Mouse (Mus musculus): Measurements from ENCODE around the gene Pgam1.

The Pgam1 gene

GRCm38 (mm10) chr19:41911178-41912073, at the start of gene Pgam1:
Gene Pgam1 (plus strand): TSS chr19:41911923.
- peak; percentile 100 for DNase-seq (ENCODE audit: low read depth)

DNA sequence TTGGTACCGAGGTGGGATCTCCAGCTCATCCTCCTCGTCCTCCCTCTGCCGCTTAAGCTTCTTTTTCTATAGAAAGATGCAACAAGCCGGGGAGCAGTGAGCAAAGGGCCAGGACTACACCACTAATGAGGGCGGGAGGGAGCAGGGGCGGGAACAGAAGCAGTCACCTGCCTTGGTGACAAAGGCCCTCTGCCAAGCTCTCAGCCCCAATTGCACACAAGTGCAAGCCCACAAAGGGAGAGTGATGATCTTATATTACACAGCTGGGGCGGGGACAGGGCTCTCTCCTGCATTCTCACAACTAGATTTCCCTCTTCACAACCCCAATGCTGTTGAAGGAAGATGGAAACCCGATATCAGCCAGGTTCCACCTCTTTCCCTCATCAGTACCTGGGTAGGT, 45.0 kb upstream of the Pgam1 start:
- DNase-seq (ENCODE audit: low read depth), result no peak

GRCm38 (mm10) chr19:41869296-41869695, 42.4 kb upstream of the Pgam1 start:
- no peak for DNase-seq (ENCODE audit: low read depth)

- peak; percentile 59 for DNase-seq (ENCODE audit: low read depth)
These were observed 41.8 kb upstream of the Pgam1 start for GRCm38 (mm10) chr19:41869946-41870345.

GRCm38 (mm10) chr19:41872285-41872684, 39.4 kb upstream of the Pgam1 start:
- no peak for DNase-seq (ENCODE audit: low read depth)

- no peak for DNase-seq (ENCODE audit: low read depth)
These were observed 37.4 kb upstream of the Pgam1 start for GRCm38 (mm10) chr19:41874356-41874755.

DNA sequence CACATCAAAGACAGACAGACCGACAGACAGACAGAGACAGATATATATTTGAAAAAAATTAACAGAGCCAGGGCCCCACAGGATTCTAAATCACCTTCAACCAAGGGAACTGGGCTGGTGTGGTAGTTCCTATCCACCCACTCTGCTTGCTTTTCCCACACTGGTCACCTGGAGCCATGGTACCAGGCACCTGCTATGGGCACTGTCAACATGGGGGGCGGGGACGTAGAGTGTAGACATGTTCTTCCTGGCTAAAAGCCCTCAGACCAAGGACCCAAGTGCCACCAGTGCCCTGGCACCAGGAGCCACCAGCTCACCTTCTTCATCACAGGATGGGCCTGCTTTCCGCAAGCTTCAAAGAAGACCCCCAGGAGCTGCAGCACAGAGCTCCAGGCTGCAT, 29.9 kb upstream of the Pgam1 start:
- DNase-seq (ENCODE audit: low read depth), result no peak

- no peak for DNase-seq (ENCODE audit: low read depth)
These were observed 27.8 kb upstream of the Pgam1 start for GRCm38 (mm10) chr19:41883882-41884281.

GRCm38 (mm10) chr19:41888191-41888590, 23.5 kb upstream of the Pgam1 start:
- no peak for DNase-seq (ENCODE audit: low read depth)

GRCm38 (mm10) chr19:41894959-41895358, 16.8 kb upstream of the Pgam1 start:
- DNase-seq (ENCODE audit: low read depth), result no peak

DNA sequence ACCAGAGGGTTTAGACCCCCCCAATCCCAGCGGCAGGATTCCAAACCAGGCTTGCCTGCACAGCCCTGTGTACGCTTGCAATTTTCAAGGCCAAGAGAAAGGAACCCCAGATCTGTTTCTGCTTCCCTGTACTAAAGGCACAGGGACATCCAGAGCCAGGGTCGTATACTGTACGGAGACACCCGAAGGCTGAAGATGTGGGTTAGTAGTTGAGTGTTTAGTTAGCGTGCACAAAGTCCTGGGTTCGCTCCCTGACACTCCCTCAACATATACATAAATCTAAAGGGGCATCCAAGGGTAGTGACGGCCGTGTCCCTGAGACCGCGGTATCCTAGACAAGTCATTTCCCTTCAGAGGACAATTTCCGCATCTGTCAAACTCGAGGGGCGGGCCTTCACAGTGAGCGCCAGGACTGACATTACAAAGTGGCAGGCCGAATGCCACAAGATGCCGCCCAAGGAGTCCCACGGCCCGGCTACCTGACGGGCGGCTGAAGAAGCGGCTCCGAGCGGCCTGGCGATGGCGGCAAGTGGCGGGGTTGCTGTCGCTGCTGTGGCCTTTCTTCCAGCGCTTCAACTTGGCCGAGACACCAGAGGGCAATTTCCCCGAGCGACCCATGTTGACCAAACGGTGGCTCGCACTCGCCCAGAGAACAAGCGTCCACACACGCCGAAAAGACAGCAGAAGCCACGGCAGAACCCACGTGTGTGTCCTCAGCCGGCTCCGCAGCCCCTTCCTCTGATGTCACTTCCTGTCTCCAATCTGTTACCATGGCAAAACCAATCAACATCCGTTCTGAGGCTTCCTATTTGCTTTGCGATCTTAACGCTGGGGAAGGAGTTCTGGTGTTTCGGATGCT, 16.0 kb upstream of the Pgam1 start, which contains the start of gene Rrp12:
TSS of gene Rrp12 (minus strand) at position 714 of the 859 bp plus-strand sequence.
- peak; percentile 93 for DNase-seq (ENCODE audit: low read depth)

GRCm38 (mm10) chr19:41896319-41896711, 15.4 kb upstream of the Pgam1 start:
- no peak for DNase-seq (ENCODE audit: low read depth)

DNA sequence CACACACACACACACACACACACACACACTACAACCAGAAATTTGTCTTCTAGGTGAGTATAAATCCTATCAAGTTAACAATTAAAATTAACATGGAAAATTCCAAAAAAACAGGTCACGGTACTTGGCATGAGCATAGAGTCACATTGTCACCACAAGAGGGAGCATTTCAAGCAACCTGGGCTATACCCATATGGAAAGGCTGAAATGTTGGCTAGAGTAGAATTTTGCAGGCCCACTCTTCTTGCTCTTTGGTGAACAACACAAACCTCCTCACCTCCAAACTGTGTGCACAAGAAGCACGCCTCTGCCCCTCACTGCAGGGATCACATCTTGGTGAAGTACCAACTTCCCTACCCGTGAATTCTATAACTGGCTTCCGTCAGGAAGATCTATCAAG, 12.9 kb upstream of the Pgam1 start:
- DNase-seq (ENCODE audit: low read depth), result peak; percentile 82

GRCm38 (mm10) chr19:41900495-41901090, 11.1 kb upstream of the Pgam1 start:
- no peak for DNase-seq (ENCODE audit: low read depth)

DNA sequence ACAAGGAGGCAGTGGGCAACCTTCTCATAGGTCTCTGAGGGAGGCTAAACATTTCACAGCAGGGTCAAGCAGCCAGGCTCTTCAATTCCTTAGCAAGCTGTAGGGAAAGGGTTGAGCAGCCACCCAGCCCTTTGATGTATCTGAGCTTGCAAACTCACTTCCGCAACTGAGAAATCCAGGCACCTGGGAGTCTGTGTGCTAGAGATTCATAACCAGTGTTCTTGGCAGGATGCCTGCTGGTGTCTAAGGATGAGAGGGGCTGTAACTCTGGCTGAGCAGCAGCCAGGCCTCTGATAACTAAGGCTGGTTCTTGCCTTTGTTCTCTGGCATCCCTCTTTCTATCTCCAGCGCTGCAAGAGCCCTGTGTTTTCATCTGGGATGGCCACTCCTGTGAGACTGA, 10.0 kb upstream of the Pgam1 start:
- peak; percentile 36 for DNase-seq (ENCODE audit: low read depth)

DNA sequence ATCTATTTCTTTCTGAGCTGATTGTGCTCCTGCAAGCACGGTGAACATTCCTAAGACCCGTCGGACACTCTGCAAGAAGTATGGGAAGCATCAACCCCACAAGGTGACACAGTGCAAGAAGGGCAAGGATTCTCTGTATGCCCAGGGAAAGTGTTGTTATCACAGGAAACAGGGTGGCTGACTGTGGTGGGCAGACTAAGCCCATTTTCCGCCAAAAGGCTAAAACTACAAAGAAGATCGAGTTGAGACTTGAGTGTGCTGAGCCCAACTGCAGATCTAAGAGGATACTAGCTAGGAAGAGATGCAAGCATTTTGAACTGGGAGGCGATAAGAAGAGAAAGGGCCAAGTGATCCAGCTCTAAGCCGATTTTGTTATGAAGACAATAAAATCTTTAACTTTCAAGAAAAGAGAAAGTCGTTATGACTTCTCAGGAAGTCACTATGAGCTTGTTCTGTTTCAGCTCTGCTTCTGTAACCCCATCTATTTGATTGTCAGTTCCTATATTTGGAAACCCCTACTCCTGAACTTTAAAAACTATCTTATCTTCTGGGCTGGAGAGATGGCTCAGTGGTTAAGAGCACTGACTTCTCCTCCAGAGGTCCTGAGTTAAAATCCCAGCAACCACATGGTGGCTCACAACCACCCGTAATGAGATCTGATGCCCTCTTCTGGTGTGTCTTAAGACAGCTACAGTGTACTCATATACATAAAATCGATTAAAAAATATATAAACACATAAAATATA, 8.7 kb upstream of the Pgam1 start:
- DNase-seq (ENCODE audit: low read depth), result no peak

- no peak for DNase-seq (ENCODE audit: low read depth)
These were observed 6.5 kb upstream of the Pgam1 start for GRCm38 (mm10) chr19:41905246-41905645.

GRCm38 (mm10) chr19:41906311-41907078, 5.2 kb upstream of the Pgam1 start:
- no peak for DNase-seq (ENCODE audit: low read depth)

GRCm38 (mm10) chr19:41907079-41907760, 4.5 kb upstream of the Pgam1 start:
- no peak for DNase-seq (ENCODE audit: low read depth)

GRCm38 (mm10) chr19:41908736-41909135, 3.0 kb upstream of the Pgam1 start:
- DNase-seq (ENCODE audit: low read depth), result no peak
